Comparison of ENCODE assay signal across 12 mouse cellular contexts in genomic region chr5:107012030-107012715, GRCm38 (mm10). TPM values are rescaled to one million over a fixed set of nuclear protein-coding genes. Genes with fewer than 3 reads are reported as not detected.
DNase-seq lines count a peak whose midpoint lies in the region; ATAC-seq and TF ChIP-seq lines count a peak whose summit lies in the region.
"Had no signal": no experiment of that assay in that cellular context is flagged by ENCODE, and none has a peak within 500 bp of the region (broad histone marks: within the 10 kb centered on the region; RNA-seq: fewer than 3 reads in every experiment).

No protein-coding gene starts in this region.

- H3K36me3 ChIP-seq in forebrain, embryonic 10.5 days (replicated peaks), result no peaks in the 10 kb centered on the region
- no peaks in the 10 kb centered on the region for H3K36me3 ChIP-seq in forebrain, postnatal 0 days (ENCODE audit: insufficient read depth)
- no peaks in the 10 kb centered on the region for H3K36me3 ChIP-seq in lung, embryonic 14.5 days (ENCODE audit: insufficient read depth)
- no peaks in the 10 kb centered on the region for H3K36me3 ChIP-seq in embryonic facial prominence, embryonic 10.5 days (replicated peaks)
- no peaks in the 10 kb centered on the region for H3K36me3 ChIP-seq in liver, embryonic 12.5 days
- H3K36me3 ChIP-seq: neural tube, embryonic 15.5 days had no signal

- peak; percentile 12 for DNase-seq in forebrain, embryonic 10.5 days (ENCODE audit: extremely low spot score, low spot score)
- no peak for DNase-seq in forebrain, postnatal 0 days
- no peak for DNase-seq in lung, embryonic 14.5 days
- DNase-seq in lung, adult 18-20 months, result no peak
- peak; percentile 42 for DNase-seq in embryonic facial prominence, embryonic 10.5 days (ENCODE audit: low spot score)
- DNase-seq in layer of hippocampus, adult 18-20 months (ENCODE audit: low spot score in 2 of 2), result no peak
- DNase-seq: adrenal gland, adult 8-10 months; cerebellum, adult 9-10 months; right cerebral cortex, postnatal 14 days had no signal

- no peak overlapping the region for H3K4me3 ChIP-seq in forebrain, embryonic 10.5 days
- H3K4me3 ChIP-seq in forebrain, postnatal 0 days (ENCODE audit: low read depth, low read length), result no peak overlapping the region
- H3K4me3 ChIP-seq in lung, embryonic 14.5 days (ENCODE audit: low read depth, low read length), result no peak overlapping the region
- H3K4me3 ChIP-seq in embryonic facial prominence, embryonic 10.5 days, result no peak overlapping the region
- H3K4me3 ChIP-seq in liver, embryonic 12.5 days, result no peak overlapping the region
- H3K4me3 ChIP-seq: neural tube, embryonic 15.5 days had no signal

- no peak overlapping the region for H3K9ac ChIP-seq in forebrain, postnatal 0 days
- H3K9ac ChIP-seq in lung, embryonic 14.5 days, result no peak overlapping the region
- H3K9ac ChIP-seq in liver, embryonic 12.5 days, result no peak overlapping the region
- H3K9ac ChIP-seq: neural tube, embryonic 15.5 days had no signal

- no peaks in the 10 kb centered on the region for H3K9me3 ChIP-seq in forebrain, embryonic 10.5 days
- H3K9me3 ChIP-seq in forebrain, postnatal 0 days (ENCODE audit: low read length), result no peaks in the 10 kb centered on the region
- H3K9me3 ChIP-seq in lung, embryonic 14.5 days (ENCODE audit: low read depth, low read length), result no peaks in the 10 kb centered on the region
- H3K9me3 ChIP-seq in embryonic facial prominence, embryonic 10.5 days, result no peaks in the 10 kb centered on the region
- no peaks in the 10 kb centered on the region for H3K9me3 ChIP-seq in liver, embryonic 12.5 days (replicated peaks)
- H3K9me3 ChIP-seq: neural tube, embryonic 15.5 days had no signal

- 0 out of 2 replicates have a peak overlapping the region, but pooled peaks have one; percentile 7 for H3K27ac ChIP-seq in forebrain, embryonic 10.5 days
- no peak overlapping the region for H3K27ac ChIP-seq in forebrain, postnatal 0 days (ENCODE audit: low read depth, low read length)
- H3K27ac ChIP-seq in lung, embryonic 14.5 days (ENCODE audit: low read depth), result peak overlapping the region; percentile 26
- H3K27ac ChIP-seq in embryonic facial prominence, embryonic 10.5 days (replicated peaks), result peak overlapping the region; percentile 31; the same call in 1 of the 2 replicates
- H3K27ac ChIP-seq in liver, embryonic 12.5 days, result peak overlapping the region; percentile 48; the same call in 1 of the 2 replicates
- H3K27ac ChIP-seq: neural tube, embryonic 15.5 days had no signal

- no peak for TF ChIP-seq CTCF in forebrain, postnatal 0 days (IDR thresholded peaks at IDR 0.05; ENCODE audit: low read depth)
- no peak for TF ChIP-seq CTCF in lung, embryonic 14.5 days (IDR thresholded peaks at IDR 0.05; ENCODE audit: low read depth)

- no peak for ATAC-seq in forebrain, postnatal 0 days
- ATAC-seq in lung, embryonic 14.5 days (ENCODE audit: insufficient read depth), result no peak
- ATAC-seq in liver, embryonic 12.5 days, result no peak
- ATAC-seq in frontal cortex, adult (ENCODE audit: low TSS enrichment), result no peak

- H3K4me2 ChIP-seq in forebrain, postnatal 0 days (ENCODE audit: low read depth), result no peak overlapping the region
- no peak overlapping the region for H3K4me2 ChIP-seq in lung, embryonic 14.5 days
- no peak overlapping the region for H3K4me2 ChIP-seq in liver, embryonic 12.5 days
- H3K4me2 ChIP-seq: neural tube, embryonic 15.5 days had no signal

- H3K27me3 ChIP-seq in forebrain, embryonic 10.5 days (ENCODE audit: poor library complexity, severe bottlenecking), result 0 out of 2 replicates have a peak, but pooled peaks cover 5% of the 10 kb centered on the region
- no peaks in the 10 kb centered on the region for H3K27me3 ChIP-seq in forebrain, postnatal 0 days (ENCODE audit: insufficient read depth, low read length)
- no peaks in the 10 kb centered on the region for H3K27me3 ChIP-seq in lung, embryonic 14.5 days (ENCODE audit: insufficient read depth, low read length)
- H3K27me3 ChIP-seq in embryonic facial prominence, embryonic 10.5 days (replicated peaks; ENCODE audit: low read depth, poor library complexity, severe bottlenecking), result no peaks in the 10 kb centered on the region; the same call in 1 of the 2 replicates
- H3K27me3 ChIP-seq in liver, embryonic 12.5 days (replicated peaks), result no peaks in the 10 kb centered on the region
- H3K27me3 ChIP-seq: neural tube, embryonic 15.5 days had no signal

- peaks cover 34% of the 10 kb centered on the region for H3K4me1 ChIP-seq in forebrain, embryonic 10.5 days
- H3K4me1 ChIP-seq in forebrain, postnatal 0 days (ENCODE audit: insufficient read depth), result no peaks in the 10 kb centered on the region
- H3K4me1 ChIP-seq in lung, embryonic 14.5 days (ENCODE audit: insufficient read depth), result peaks cover 34% of the 10 kb centered on the region
- H3K4me1 ChIP-seq in embryonic facial prominence, embryonic 10.5 days, result peaks cover 51% of the 10 kb centered on the region
- peaks cover 42% of the 10 kb centered on the region for H3K4me1 ChIP-seq in liver, embryonic 12.5 days

- 41% methylated on average over 11 of the region's 11 CpGs for WGBS in forebrain, embryonic 10.5 days
- WGBS in forebrain, postnatal 0 days, result 56% methylated on average over 11 of the region's 11 CpGs
- 41% methylated on average over 11 of the region's 11 CpGs for WGBS in lung, embryonic 14.5 days
- 35% methylated on average over 11 of the region's 11 CpGs for WGBS in embryonic facial prominence, embryonic 10.5 days
- 47% methylated on average over 11 of the region's 11 CpGs for WGBS in liver, embryonic 12.5 days (ENCODE audit: insufficient replicate concordance)

RNA-seq across cellular contexts. Expression of gene Cdc7, which starts 48.1 kb away (rescaled TPM):
- polyA plus RNA-seq in forebrain, embryonic 10.5 days (2016; fragmentation: Nextera tagmentation; extraction: Ambion mirVana), result 62.5 and 69.4 TPM in 2 replicates
- total RNA-seq in forebrain, postnatal 0 days (2014; rRNA removed), result 29.9 and 36.8 TPM in 2 replicates
- 18.4 and 23.5 TPM in 2 replicates for polyA plus RNA-seq in forebrain, postnatal 0 days (2015; fragmentation: Nextera tagmentation; extraction: Ambion mirVana)
- polyA plus RNA-seq in lung, embryonic 14.5 days (2014; fragmentation: Nextera tagmentation; extraction: Ambion mirVana), result 55.1 and 56.6 TPM in 2 replicates
- polyA plus RNA-seq in embryonic facial prominence, embryonic 10.5 days (2016; fragmentation: Nextera tagmentation; extraction: Ambion mirVana), result 63.7 and 65.3 TPM in 2 replicates
- 29.3 and 29.5 TPM in 2 replicates for polyA plus RNA-seq in liver, embryonic 12.5 days (2016; fragmentation: Nextera tagmentation; extraction: Ambion mirVana)
- 10 to 100 TPM; 13.5 to 17.3 TPM for total RNA-seq in layer of hippocampus, adult 18-20 months (2021)

Comparison
In these comparisons a context has a peak if more than half of its experiments do, and no peak if none do; other contexts are left out.
1. DNase-seq: peak in forebrain, embryonic 10.5 days (single experiment) and embryonic facial prominence, embryonic 10.5 days (single experiment); none in forebrain, postnatal 0 days (single experiment), lung, embryonic 14.5 days (single experiment), lung, adult 18-20 months (0 of 2) and layer of hippocampus, adult 18-20 months (0 of 2).